Mouse (Mus musculus) liver, adult (tissue): ENCODE data around the gene Tnfaip8l3.

ENCODE experiments used
- GATA4 ChIP-seq: IDR thresholded peaks from 2 replicates; pipeline ENCODE4 v1.6.1; 2014; ENCODE audit warnings: mild to moderate bottlenecking, low read length; ENCODE audit not compliant: insufficient replicate concordance

Gene Tnfaip8l3

DNA sequence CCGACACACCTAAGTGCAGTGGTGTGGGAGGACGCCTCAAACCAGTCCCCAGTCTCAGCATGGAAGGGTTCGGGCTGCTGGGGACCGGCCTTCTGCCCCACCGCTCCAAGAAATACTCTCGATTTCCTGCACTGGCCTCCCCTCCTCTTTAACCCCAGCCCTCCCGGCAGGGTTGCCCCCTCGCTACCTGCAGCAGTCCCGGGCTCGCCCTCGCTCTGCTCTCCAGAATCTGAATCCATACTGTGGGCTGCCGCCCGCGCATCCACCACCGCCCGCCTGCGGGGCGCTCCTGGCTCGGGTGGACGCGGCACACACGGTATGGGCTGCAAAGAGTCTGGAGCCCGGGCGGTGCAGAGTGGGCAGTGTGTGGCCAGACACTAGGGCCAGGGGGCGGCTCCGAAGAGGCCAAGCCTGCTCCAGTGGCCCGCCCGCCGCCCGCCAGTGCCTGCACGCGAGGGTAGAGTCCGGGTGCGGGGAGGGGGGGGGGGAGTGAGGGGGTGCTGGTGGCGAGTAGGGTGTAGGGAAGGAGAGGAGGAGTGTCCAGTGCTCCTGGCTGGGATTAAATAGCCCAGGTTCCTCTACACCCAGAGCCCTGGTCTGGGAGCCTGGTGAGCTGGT is at the start of gene Tnfaip8l3:
TSS of gene Tnfaip8l3 (minus strand) at position 357 of the 618 bp plus-strand sequence.
- no peak for TF ChIP-seq GATA4

DNA sequence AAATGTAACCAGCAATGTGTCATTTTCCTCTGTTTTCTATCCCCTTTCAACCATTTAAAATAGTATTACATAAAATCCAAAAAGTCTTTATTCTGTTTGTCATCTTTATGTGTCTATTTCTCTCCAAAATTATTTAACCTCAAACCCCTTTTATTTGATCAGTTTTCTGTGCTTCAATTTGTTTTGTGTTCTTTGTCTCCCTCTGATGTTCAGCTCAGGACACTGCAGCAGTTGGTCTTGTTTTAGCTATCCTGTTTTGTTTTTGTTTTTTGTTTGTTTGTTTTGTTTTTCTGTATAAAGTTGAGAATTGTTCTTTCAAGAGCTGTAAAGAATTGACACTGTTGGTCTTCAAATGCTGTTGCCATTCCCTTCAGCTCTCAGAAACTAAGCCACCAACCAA is 44.5 kb upstream of the Tnfaip8l3 start:
- TF ChIP-seq GATA4: no peak

DNA sequence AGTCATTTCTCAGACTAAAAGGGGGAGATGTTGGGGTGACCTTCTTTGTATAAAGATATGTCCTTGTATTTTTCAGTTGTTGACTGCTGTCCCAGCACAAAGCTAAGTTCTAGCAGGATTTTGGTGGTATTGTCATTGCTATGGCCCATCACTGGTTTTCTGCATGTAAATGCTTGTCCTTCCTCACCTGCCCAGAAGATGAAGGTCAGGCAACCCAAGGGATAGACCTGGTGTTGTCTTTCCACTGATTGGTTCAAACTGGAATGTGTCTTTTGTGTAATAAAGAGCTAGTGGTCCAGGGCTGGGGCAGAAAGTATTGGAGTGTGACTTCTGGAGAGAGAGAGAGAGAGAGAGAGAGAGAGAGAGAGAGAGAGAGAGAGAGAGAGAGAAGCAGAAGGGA is 30.4 kb upstream of the Tnfaip8l3 start:
- TF ChIP-seq GATA4: no peak

DNA sequence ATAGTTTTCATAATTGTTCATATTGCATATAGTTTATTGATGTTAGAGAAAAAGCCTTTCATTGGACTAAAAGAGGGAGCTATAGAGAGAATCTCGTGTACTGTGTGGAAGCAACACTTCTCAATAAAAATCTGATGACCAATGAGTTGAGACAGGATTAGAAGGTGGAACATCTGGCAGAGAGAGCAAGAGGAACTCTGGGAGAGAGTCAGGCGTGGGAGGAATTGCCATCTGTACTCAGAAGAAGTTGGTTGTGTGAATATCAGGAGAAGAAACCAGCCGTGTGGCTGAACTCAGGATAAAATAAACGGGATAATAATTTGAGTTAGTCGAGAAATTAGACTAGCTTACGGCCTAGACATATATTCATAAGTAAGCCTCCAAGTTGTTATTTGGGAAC is 28.9 kb upstream of the Tnfaip8l3 start:
- no peak for TF ChIP-seq GATA4

DNA sequence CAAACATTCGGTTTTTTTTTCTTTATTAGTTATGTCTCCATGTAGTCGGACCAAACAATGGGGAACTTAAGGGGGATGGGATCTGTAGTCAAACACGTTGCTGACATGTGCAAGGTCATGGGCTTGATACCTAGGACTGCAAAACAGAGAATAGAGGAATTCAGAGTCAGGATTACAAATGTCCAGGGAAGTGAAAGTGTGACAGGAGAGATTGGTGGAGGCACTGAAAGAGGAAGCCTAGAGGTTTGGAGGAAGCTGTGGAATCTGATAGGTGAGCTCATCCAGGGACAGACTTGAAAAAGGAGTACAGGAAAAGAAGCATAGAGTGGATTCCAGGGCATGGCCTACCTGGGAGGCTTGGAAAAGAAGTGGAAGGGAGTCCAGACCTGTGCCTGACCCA is 16.1 kb upstream of the Tnfaip8l3 start:
- no peak for TF ChIP-seq GATA4

DNA sequence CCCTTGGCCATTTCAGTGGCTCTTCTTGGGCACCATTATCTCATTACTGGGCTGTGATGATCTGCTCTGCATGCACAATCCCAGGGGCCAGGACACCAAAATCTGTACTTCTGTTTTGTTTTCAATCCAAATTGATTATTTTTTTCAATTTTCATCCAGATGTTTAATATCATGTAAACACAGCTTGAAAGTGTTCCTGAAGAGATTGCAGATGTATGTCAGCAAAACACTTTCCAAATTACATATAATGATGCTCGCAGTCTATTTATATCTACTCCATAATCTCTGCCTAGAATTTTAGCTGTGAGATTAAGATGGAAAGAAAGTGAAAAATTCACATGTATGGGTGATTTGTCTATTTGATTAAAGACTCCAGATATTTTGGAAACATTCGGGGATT is 9.6 kb upstream of the Tnfaip8l3 start:
- no peak for TF ChIP-seq GATA4

DNA sequence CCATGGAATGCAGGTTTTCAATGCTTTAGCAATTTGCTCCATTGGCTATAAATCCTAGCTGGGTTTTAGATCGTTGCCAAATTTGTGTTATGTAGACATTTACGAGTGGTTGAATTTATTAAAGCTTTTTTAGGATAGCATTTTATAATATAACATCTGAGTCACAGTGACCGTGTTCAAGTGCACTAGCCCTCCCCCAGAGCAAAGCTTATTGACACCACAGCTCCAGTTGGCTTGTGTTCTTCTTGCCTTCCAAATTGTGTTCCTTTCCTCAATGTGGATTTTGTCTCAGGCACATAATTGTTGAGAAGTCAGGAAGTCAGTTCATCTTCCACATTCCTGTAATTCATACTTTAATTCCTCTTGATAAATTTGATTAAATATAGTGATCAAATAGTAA is 6.7 kb upstream of the Tnfaip8l3 start:
- TF ChIP-seq GATA4: no peak

DNA sequence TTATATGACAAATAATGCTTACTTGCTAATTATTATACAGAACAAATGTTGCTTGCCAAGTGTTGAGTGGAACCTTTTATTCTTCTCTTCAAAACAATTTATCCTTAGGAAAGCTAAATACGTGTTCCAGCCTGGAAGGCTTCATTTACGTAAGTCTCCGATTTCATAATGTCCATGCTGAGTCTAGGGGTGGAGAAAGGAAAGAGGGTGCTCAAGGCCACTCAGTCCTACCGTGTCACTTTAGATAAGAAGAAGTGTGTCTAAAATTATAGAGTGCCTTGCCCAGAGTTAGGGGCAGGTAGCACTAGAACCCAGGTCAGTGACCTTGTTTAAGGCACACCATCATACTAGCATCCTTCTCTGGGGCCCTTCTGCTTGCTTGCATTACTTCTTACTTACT is 5.5 kb upstream of the Tnfaip8l3 start:
- no peak for TF ChIP-seq GATA4

DNA sequence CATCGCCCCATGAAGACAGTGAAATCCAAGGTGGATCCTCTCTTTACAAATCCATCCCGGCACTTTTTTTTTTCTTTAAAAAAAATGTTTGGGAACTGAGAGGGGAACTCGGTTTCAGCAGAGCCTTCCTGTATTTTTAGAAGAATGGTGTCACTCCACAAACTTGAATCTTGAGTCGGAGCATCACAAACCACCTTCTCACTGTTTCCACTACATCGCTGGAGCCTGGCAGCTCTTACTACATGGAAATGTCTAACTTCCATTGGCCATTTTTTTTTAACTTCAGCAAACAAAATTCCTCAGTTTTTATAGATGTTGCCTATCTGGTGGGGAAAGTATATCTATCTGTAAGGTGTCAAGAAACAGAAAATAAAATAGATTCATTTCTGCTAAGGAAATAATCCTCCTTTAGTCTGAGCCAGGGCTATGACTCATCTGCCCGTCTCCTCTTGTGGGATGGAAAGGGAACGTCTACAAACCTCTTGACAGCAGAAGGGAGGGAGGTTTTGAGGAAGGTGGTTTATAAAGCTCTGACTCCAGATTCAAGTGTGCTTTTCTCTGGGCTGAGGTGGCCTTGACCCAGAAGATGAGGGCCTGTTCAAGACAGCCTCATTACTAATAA is 3.4 kb upstream of the Tnfaip8l3 start:
- no peak for TF ChIP-seq GATA4

DNA sequence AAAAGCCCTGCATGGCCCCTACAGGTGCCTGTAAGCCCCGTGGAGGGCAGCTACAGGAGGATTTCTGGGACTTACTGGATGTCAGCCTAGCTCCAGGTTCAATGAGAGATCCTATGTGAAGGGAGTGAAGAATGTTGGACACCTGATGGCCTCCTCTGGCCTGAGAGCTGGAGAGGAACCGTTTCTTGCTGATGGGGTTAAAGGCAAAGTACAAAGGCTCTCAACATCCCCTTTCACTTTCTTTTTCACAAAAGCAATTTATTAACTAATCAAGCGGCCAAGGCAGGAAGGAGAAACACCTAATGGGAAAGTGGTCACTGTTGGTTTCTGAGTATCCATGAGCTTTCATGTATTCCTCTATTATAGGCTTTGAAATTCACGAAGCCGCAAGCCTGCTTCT is 1.0 kb upstream of the Tnfaip8l3 start:
- no peak for TF ChIP-seq GATA4

DNA sequence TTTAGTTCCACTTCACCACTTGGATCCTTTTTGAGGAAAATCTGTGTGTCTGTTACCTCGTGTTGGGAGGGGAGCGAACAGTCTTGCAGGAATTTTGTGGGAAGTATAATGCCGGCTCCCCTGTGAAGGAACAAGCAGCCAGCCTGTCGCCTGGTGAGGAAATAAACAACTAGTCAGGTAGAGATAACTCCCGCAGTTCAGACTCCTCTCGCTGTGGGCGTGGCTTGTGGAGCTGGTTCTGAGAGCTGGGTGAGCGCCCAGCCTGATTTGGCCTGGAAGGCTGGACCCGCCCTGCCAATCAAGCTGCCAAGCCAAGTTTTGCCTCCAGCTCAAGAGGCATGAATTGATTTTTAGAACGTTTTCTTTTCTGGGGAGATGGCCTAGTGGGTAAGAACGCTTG is 589 bp upstream of the Tnfaip8l3 start:
- no peak for TF ChIP-seq GATA4

DNA sequence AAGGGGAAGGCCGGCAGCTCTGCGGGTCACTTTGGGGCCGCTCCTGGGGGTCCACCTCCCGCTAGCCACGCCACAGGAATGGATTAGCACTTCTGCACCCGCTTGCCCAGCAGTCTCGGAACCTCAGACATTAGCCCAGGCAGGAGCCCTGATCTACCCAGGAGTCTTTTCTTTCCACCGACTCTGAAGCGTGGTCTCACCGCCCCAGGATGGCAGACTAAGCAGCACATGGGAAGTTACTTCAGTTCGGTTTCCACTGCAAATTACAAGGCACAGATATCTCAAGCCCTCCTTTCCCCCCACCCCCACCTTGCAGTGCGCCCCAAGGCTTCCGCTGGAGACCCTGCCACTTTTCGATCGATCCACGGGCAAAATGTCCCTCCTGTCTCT is 551 bp downstream of the Tnfaip8l3 start:
- no peak for TF ChIP-seq GATA4

DNA sequence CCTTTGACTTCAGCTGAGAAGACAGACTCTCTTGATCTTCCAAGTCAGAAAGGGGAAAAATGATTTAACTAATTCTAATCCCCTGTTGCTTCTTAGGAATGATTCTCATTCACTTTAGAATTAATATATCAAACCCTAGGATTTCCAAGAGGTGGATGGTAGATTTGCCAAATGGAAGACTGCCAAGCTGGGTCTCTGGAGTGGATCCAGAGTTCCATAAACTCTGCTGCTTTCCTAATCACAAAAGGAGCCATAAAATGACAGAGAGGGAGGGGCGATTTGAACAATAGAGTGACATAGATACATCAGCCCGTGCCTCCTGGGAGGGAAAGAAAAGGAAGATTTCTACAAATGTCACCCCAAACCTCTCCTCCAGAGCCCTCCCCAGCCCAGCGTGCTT is 3.4 kb downstream of the Tnfaip8l3 start:
- no peak for TF ChIP-seq GATA4

DNA sequence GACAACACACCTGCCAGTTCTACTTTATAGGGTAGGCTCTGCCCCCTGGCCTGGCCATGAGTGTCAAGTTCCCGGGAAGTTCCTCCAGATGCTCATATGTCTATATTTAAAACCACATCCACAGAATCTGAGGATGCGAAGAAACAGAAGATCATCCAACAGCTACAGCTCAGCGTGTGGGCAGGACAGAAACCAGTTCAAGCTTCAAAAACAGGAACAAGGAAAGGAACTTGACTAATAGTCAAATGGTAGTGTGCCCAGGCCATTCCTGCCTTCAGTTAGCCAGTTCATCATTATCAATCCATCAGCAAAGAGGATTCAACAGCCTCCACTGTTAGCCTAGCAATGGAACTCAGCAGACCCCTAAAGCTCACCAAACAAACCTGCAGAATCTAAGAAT is 4.5 kb downstream of the Tnfaip8l3 start:
- no peak for TF ChIP-seq GATA4

DNA sequence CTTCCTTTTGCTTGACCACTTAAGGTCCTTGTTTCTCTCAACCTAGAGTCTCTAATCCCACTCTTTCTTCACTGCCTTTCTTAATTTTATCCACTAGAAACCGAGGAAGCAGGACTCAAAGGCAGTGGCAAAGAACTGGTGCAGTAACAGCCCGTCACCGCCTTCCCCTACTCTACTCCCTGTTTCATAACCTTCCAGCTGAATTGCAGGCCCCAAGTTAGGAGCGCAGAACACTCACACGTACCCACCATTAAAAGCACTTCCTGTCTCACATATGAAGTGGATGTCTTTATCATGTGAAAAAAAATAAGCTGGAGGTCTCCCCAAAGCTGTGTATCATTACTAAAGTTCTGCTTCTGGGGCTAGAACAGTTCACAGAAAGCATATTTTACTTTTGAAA is 6.5 kb downstream of the Tnfaip8l3 start:
- no peak for TF ChIP-seq GATA4

DNA sequence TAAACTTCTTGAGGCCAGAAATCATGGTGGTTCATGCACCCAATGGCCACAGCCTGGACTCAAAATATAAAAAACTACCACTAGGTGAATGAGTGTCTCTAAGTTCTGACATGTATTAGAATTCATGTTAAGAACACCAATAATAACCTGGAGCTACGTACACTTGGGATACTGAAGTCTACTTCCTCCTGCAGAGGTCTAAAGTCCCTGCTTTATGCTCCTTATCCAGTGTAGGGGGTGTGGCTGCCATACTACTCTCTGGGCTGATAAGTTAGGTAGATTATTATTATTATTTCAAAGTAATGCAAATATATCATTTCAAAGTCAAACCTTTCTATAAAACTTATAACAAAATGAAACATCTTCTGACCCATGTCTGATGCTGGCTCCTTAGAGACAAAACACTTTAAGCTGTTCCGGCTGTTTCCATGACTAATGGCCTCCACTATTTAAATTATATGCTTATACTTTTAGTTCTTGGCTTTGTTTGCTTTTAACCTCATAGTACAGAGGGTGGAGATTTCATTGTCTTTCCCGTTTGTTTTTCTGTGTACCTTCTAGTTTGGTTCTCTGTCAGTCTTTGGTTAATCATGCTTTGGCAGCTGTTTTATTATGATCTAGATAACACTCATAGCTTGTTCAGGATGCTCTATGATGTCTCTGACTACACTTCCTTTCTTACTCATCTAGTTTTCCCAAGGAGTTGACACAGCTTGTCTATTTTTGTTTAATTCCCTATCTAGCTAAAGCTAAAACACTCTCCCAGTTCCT is 16.7 kb downstream of the Tnfaip8l3 start:
- TF ChIP-seq GATA4: no peak
